Mouse (Mus musculus): Measurements from ENCODE around the gene Lgr4. TPM values are rescaled to one million over a fixed set of nuclear protein-coding genes. Genes with fewer than 3 reads are reported as not detected.
"Not testable (repeated sequence)": the region's sequence is repeated elsewhere in the genome, so short reads cannot be mapped to it uniquely, and the experiment has no call there.

The Lgr4 gene
- polyA plus RNA-seq (2015; fragmentation: Nextera tagmentation; extraction: Ambion mirVana): 9.9 and 10.8 TPM in 2 replicates

DNA sequence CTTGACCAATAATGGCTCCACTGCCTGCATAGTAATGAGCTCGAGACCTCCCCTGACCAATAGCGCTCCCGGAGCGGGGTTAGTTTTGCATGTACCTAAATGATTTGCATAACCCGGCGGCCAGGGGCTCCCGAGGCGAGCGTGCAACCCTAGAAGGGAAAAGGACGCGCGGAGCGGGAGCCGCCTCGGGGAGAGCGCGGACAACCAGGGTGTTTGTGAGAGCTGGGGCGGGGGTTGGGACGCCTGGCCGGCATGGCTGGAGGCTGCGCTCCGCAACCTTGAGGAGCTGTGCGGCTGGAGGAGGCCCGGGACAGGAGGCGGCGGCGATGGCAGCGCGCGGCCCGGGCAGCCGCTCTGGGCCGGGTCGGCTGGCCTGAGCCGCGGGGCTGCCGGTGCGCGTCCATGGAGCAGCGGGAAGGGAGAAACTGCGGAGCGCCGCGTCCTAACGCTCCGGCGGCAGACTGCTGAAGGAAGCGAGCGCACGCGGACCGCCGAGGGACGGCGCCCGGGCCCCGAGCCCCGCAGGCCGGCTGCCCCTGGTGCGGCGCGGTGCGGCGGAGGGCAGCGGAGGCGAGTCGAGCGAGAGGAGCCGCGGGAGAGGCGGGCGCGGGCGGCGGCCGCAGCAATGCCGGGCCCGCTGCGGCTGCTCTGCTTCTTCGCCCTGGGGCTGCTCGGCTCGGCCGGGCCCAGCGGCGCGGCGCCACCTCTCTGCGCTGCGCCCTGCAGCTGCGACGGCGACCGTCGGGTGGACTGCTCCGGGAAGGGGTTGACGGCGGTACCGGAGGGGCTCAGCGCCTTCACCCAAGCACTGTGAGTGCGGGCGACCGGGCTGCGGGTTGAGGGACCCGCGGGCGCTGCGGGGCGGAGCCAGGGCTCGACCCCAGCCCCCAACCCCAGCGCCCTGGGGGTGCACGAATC, at the start of gene Lgr4:
Gene Lgr4 (plus strand): TSS at position 152 of the 918 bp plus-strand sequence.
- peak; percentile 94 for ATAC-seq (ENCODE audit: extremely low read depth, insufficient number of reproducible peaks, low FRiP score, low TSS enrichment)
- WGBS: under 1% methylated on average over 97 of the region's 111 CpGs
- peak within 1 kb of the TSS; percentile 99 for H3K9ac ChIP-seq
- H3K9me3 ChIP-seq: no peaks in the 10 kb centered on the region
- H3K4me3 ChIP-seq: peak within 1 kb of the TSS; percentile 95
- peak within 1 kb of the TSS; percentile 98 for H3K27ac ChIP-seq (replicated peaks)
- no peaks in the 10 kb centered on the region for H3K36me3 ChIP-seq
- peaks cover 41% of the 10 kb centered on the region for H3K4me1 ChIP-seq
- peak within 1 kb of the TSS; percentile 81 for H3K4me2 ChIP-seq
- H3K27me3 ChIP-seq (replicated peaks): no peaks in the 10 kb centered on the region

DNA sequence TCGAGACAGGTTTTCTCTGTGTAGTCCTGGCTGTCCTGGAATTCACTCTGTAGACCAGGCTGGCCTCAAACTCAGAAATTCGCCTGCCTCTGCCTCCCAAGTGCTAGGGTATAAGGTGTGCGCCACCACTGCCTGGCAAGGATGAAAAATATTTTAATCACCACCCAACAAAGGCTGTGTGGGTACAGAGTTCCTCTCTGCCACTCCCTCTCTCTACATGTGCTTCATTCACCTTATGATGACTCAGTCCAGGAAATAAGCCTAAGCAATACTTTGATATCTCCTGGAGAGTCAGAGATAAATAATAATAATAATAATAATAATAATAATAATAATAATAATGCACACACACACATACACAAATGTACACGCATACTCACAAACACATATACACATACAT, 38.0 kb upstream of the Lgr4 start:
- H3K27ac ChIP-seq (replicated peaks); H3K9ac ChIP-seq; H3K4me1 ChIP-seq; H3K9me3 ChIP-seq; H3K36me3 ChIP-seq; ATAC-seq (ENCODE audit: extremely low read depth, insufficient number of reproducible peaks, low FRiP score, low TSS enrichment); H3K4me3 ChIP-seq; H3K4me2 ChIP-seq; H3K27me3 ChIP-seq (replicated peaks): not testable (repeated sequence)
- 69% methylated on average over 4 of the region's 4 CpGs for WGBS

- H3K9ac ChIP-seq: no peak overlapping the region
- H3K27me3 ChIP-seq (replicated peaks): no peaks in the 10 kb centered on the region
- no peaks in the 10 kb centered on the region for H3K36me3 ChIP-seq
- no peak overlapping the region for H3K4me2 ChIP-seq
- no peak overlapping the region for H3K4me3 ChIP-seq
- H3K4me1 ChIP-seq: no peaks in the 10 kb centered on the region
- WGBS: 47% methylated on average over 2 of the region's 2 CpGs
- H3K27ac ChIP-seq (replicated peaks): no peak overlapping the region
- no peak for ATAC-seq (ENCODE audit: extremely low read depth, insufficient number of reproducible peaks, low FRiP score, low TSS enrichment)
- H3K9me3 ChIP-seq: 0 out of 2 replicates have a peak, but pooled peaks cover 3% of the 10 kb centered on the region
Observed at GRCm38 (mm10) chr2:109881111-109881510, 36.3 kb upstream of the Lgr4 start.

- 55% methylated on average over 1 of the region's 1 CpGs for WGBS
- H3K4me2 ChIP-seq: no peak overlapping the region
- 0 out of 2 replicates have a peak, but pooled peaks cover 3% of the 10 kb centered on the region for H3K9me3 ChIP-seq
- no peak overlapping the region for H3K9ac ChIP-seq
- no peaks in the 10 kb centered on the region for H3K27me3 ChIP-seq (replicated peaks)
- ATAC-seq (ENCODE audit: extremely low read depth, insufficient number of reproducible peaks, low FRiP score, low TSS enrichment): no peak
- H3K4me3 ChIP-seq: no peak overlapping the region
- no peaks in the 10 kb centered on the region for H3K4me1 ChIP-seq
- H3K36me3 ChIP-seq: no peaks in the 10 kb centered on the region
- no peak overlapping the region for H3K27ac ChIP-seq (replicated peaks)
Observed at GRCm38 (mm10) chr2:109881625-109882024, 35.8 kb upstream of the Lgr4 start.

DNA sequence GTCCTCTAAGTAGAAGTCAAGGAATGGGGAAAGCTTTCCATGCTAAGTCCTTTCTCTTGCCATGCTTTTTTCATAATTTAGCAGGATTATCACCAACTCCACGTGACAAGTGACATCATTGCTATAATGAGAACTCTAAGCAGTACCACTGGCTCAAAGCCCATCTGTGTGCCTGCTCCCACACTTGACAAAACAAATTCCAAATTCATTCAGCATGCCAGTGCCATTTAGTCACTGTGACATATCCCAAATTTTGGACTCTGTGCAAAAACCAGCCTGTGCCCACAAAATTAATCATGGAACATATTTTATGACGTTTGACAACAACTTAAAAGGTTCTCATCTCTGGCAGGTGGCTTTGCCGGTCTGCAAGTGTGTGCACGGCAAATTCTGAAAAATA, 33.3 kb upstream of the Lgr4 start:
- Histone ChIP-seq H3K4me2 (no peak overlapping the region), H3K27me3 (replicated peaks) (no peaks in the 10 kb centered on the region), H3K36me3 (no peaks in the 10 kb centered on the region), H3K4me3 (no peak overlapping the region), H3K27ac (replicated peaks) (no peak overlapping the region), H3K9me3 (peaks cover 3% of the 10 kb centered on the region; the same call in 1 of the 2 replicates), H3K9ac (no peak overlapping the region), H3K4me1 (no peaks in the 10 kb centered on the region)
- ATAC-seq (ENCODE audit: extremely low read depth, insufficient number of reproducible peaks, low FRiP score, low TSS enrichment): no peak
- WGBS: 66% methylated on average over 4 of the region's 4 CpGs

DNA sequence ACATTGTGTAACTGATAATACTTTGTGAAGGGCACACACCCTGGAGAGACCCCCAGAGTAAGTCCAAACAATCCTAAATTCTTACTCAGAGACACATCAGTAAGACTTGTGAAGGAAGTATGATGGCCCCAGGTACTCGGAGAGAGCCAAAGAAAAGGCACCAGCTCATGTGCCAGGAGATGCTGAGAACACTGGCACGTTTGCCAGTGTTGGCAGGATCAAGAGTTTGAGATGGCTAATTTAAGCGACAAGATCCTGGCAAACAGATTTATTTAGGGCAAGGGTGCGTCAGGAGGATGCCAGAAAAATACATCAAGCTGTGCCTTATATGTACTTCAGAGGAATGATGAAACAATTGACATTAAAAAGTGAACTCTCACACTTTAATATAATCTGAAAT, 32.9 kb upstream of the Lgr4 start:
- ATAC-seq (ENCODE audit: extremely low read depth, insufficient number of reproducible peaks, low FRiP score, low TSS enrichment): no peak
- no peak overlapping the region for H3K4me2 ChIP-seq
- H3K4me3 ChIP-seq: no peak overlapping the region
- H3K9me3 ChIP-seq: peaks cover 3% of the 10 kb centered on the region; the same call in 1 of the 2 replicates
- no peak overlapping the region for H3K27ac ChIP-seq (replicated peaks)
- no peaks in the 10 kb centered on the region for H3K36me3 ChIP-seq
- no peaks in the 10 kb centered on the region for H3K4me1 ChIP-seq
- no peaks in the 10 kb centered on the region for H3K27me3 ChIP-seq (replicated peaks)
- 63% methylated on average over 4 of the region's 4 CpGs for WGBS
- H3K9ac ChIP-seq: no peak overlapping the region

DNA sequence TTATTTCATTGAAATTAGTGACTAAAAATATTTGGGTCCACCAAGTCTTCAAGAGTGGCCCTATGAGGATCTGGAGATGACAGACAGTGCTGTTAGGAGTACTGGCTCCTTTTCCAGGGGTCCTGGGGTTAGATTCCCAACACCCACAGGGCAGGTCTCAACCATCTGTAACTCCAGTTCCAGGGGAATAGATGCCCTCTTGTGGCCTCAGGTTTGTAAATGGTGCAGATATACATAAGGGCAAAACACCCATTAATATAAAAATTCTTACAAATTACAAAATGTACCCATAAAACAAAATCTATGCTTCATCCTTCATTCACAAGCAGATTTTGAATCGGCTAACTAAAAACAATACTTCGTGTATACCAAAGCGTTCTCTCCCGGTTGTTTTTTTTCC, 27.4 kb upstream of the Lgr4 start:
- 38% methylated on average over 4 of the region's 4 CpGs for WGBS
- Histone ChIP-seq H3K4me2 (peak overlapping the region; percentile 89), H3K4me3 (peak overlapping the region; percentile 97), H3K9me3 (peaks cover 5% of the 10 kb centered on the region), H3K9ac (peak overlapping the region; percentile 98), H3K27ac (replicated peaks) (no peak overlapping the region), H3K27me3 (replicated peaks) (no peaks in the 10 kb centered on the region), H3K36me3 (peaks cover 10% of the 10 kb centered on the region), H3K4me1 (peaks cover 20% of the 10 kb centered on the region)
- ATAC-seq (ENCODE audit: extremely low read depth, insufficient number of reproducible peaks, low FRiP score, low TSS enrichment): no peak

- H3K27ac ChIP-seq (replicated peaks): peak within 1 kb of the TSS; percentile 93
- peak within 1 kb of the TSS; percentile 97 for H3K4me3 ChIP-seq
- H3K27me3 ChIP-seq (replicated peaks): no peaks in the 10 kb centered on the region
- under 1% methylated on average over 42 of the region's 42 CpGs for WGBS
- peaks cover 5% of the 10 kb centered on the region for H3K9me3 ChIP-seq
- H3K4me1 ChIP-seq: peaks cover 20% of the 10 kb centered on the region
- peak within 1 kb of the TSS; percentile 89 for H3K4me2 ChIP-seq
- H3K9ac ChIP-seq: peak within 1 kb of the TSS; percentile 98
- ATAC-seq (ENCODE audit: extremely low read depth, insufficient number of reproducible peaks, low FRiP score, low TSS enrichment): peak; percentile 98
- H3K36me3 ChIP-seq: peaks cover 16% of the 10 kb centered on the region
Observed at GRCm38 (mm10) chr2:109890597-109890996, 26.9 kb upstream of the Lgr4 start, which contains the start of gene Lin7c. Lin7c (plus strand) TSS chr2:109890853.

- H3K9ac ChIP-seq: peak overlapping the region; percentile 98
Observed at GRCm38 (mm10) chr2:109891031-109891430, 26.4 kb upstream of the Lgr4 start.

GRCm38 (mm10) chr2:109891471-109891870, 26.0 kb upstream of the Lgr4 start:
- ATAC-seq (ENCODE audit: extremely low read depth, insufficient number of reproducible peaks, low FRiP score, low TSS enrichment): no peak
- H3K4me1 ChIP-seq: peaks cover 20% of the 10 kb centered on the region
- H3K9ac ChIP-seq: peak overlapping the region; percentile 98
- WGBS: 37% methylated on average over 4 of the region's 4 CpGs
- H3K4me2 ChIP-seq: peak overlapping the region; percentile 89
- peak overlapping the region; percentile 97 for H3K4me3 ChIP-seq
- H3K9me3 ChIP-seq: peaks cover 5% of the 10 kb centered on the region
- H3K36me3 ChIP-seq: peaks cover 24% of the 10 kb centered on the region
- H3K27ac ChIP-seq (replicated peaks): peak overlapping the region; percentile 93
- H3K27me3 ChIP-seq (replicated peaks): no peaks in the 10 kb centered on the region

More at GRCm38 (mm10) chr2:109891031-109891430, 26.4 kb upstream of the Lgr4 start:
- Histone ChIP-seq H3K27me3 (replicated peaks) (no peaks in the 10 kb centered on the region), H3K4me2 (peak overlapping the region; percentile 89), H3K4me3 (peak overlapping the region; percentile 97), H3K27ac (replicated peaks) (peak overlapping the region; percentile 93), H3K4me1 (peaks cover 20% of the 10 kb centered on the region), H3K9me3 (peaks cover 5% of the 10 kb centered on the region), H3K36me3 (peaks cover 20% of the 10 kb centered on the region)
- under 1% methylated on average over 33 of the region's 34 CpGs for WGBS
- peak; percentile 78 for ATAC-seq (ENCODE audit: extremely low read depth, insufficient number of reproducible peaks, low FRiP score, low TSS enrichment)

GRCm38 (mm10) chr2:109896311-109896710, 21.1 kb upstream of the Lgr4 start:
- Histone ChIP-seq H3K4me3 (no peak overlapping the region), H3K4me1 (peaks cover 20% of the 10 kb centered on the region), H3K27me3 (replicated peaks) (no peaks in the 10 kb centered on the region), H3K4me2 (no peak overlapping the region), H3K36me3 (peaks cover 67% of the 10 kb centered on the region), H3K9me3 (no peaks in the 10 kb centered on the region), H3K9ac (no peak overlapping the region), H3K27ac (replicated peaks) (no peak overlapping the region)
- 79% methylated on average over 7 of the region's 7 CpGs for WGBS
- no peak for ATAC-seq (ENCODE audit: extremely low read depth, insufficient number of reproducible peaks, low FRiP score, low TSS enrichment)

Data from heart, embryonic 13.5 days (tissue).